Mouse (Mus musculus) small intestine, adult 2 months (tissue): ENCODE results near the gene Wdr90.

ENCODE experiments used
- CTCF ChIP-seq: fragments of 200-500 bp; IDR thresholded peaks from 2 replicates; pipeline ENCODE4 v1.5.1; 2012; ENCODE audit warnings: low read depth, mild to moderate bottlenecking, control low read depth, inconsistent platforms, low read length, moderate library complexity, mixed read lengths; ENCODE audit not compliant: insufficient replicate concordance, insufficient read length; ENCODE audit errors: extremely low read depth
- POLR2A ChIP-seq: fragments of 200-500 bp; IDR thresholded peaks from 2 replicates; pipeline ENCODE4 v1.6.1; 2012; ENCODE audit warnings: low read depth, mild to moderate bottlenecking, control low read depth, inconsistent platforms, low read length, moderate library complexity

- TF ChIP-seq CTCF (no peak), POLR2A (0 out of 2 replicates have a peak, but pooled peaks have one; percentile 2)
These were observed 17.4 kb upstream of the Wdr90 start for GRCm38 (mm10) chr17:25878611-25879180.
